Mouse (Mus musculus): ENCODE results near the gene Dedd2.

- TF ChIP-seq EP300 (IDR thresholded peaks at IDR 0.05; ENCODE audit: low read depth) (no peak), CTCF (IDR thresholded peaks at IDR 0.05; ENCODE audit: low read depth) (peak; percentile 41)
These were observed 40.7 kb downstream of the Dedd2 start, which contains the start of gene Pou2f2 for GRCm38 (mm10) chr7:25179606-25180161.

Measured in liver, postnatal 0 days (tissue).